Mouse (Mus musculus) lung, adult 2 months (tissue): ENCODE measurements around the gene Nanos1. TPM values are rescaled to one million over a fixed set of nuclear protein-coding genes. Genes with fewer than 3 reads are reported as not detected.

Experiments
- DNase-seq: peaks from one replicate; pipeline ENCODE4 v3.0.0; 2022
- H3K4me1 ChIP-seq: fragments of 200-500 bp; 2 replicates; pipeline ENCODE4 v1.6.1; 2011; ENCODE audit warnings: low read length; ENCODE audit not compliant: control insufficient read depth, insufficient read depth
- H3K4me3 ChIP-seq: fragments of 200-500 bp; replicated peaks from 2 replicates; pipeline ENCODE3; 2011; ENCODE audit warnings: low read depth, mild to moderate bottlenecking, control low read depth, low read length; ENCODE audit errors: extremely low read depth
- CTCF ChIP-seq: fragments of 200-500 bp; IDR thresholded peaks from 2 replicates; pipeline ENCODE4 v1.5.1; 2011; ENCODE audit warnings: mild to moderate bottlenecking, low read length, control low read depth; ENCODE audit not compliant: insufficient read depth
- POLR2A ChIP-seq: fragments of 200-500 bp; IDR thresholded peaks from 2 replicates; pipeline ENCODE4 v1.6.1; 2011; ENCODE audit warnings: low read depth, mild to moderate bottlenecking, control low read depth, low read length, borderline replicate concordance; ENCODE audit errors: extremely low read depth
- WGBS: fragments of 180-500 bp; shearing (Covaris S2); methylation state at CpG from one replicate; pipeline ENCODE4 v1.1.7; 2018; 5-methylcytosine and 5-hydroxymethylcytosine counted together
- polyA plus RNA-seq: library from polyadenylated mRNA; depleted of rRNA; stranded (reverse); fragments of >200 nt; gene quantifications from 2 replicates; pipeline ENCODE4 v1.2.3, GENCODE M21; 2012; rRNA removed

Nanos1 gene
- polyA plus RNA-seq, 1 experiment, result 0.41 TPM

DNA sequence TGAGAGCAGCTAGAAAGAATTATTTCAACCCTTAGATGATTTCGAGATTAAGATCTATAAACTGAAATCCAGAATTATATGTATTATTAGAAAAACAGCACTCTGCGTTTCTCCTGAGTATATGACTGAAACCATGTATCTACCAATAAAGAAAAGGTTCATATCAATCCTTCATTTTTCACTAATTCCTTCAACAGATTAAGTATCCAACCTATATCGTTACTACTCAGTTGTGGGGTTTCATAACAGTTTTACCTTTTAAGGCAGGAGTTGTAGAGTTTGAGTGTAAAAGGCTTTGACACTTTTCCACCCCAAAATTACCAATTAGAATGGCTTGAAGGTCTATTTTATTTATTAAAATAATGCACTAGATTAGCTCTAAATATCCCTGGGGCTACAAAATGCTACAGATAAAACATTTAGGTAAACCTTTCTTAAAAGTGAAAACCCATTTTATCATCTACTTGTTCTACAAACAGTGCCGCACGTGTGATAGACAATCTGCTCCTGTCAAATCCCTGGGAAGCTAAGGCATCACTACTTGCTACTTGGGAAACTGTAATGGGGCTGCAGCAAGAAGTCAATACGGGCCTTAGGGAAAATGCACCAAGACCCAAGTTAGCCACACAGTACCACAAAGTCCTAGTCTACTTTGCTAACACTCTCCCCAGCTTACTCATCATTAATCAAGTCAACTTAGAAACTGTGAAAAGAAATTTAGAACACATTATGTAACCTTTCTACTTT is 32.6 kb downstream of the Nanos1 start:
- DNase-seq, result no peak

DNA sequence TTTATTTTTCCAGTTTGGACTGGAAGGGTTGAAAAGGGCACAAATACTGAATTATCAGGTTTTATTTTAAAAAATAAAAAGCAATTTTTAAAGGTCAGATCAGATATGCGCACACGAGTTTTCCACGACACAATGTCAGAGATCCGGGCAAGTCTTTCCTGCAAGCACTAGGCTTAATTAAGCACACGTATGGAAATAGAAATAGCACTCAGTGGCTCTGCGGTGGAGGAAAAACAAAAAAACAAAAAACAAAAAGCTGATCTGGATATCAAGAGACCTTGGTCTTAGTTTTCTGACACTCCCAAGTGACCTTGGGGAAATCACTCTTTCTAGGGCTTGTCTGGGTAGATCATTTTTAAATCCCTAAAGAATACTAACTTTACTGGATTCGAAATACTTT is 33.7 kb downstream of the Nanos1 start:
- Histone ChIP-seq H3K4me1 (peaks cover 14% of the 10 kb centered on the region), H3K4me3 (peak overlapping the region; percentile 99)
- DNase-seq, result no peak
- 1% methylated on average over 7 of the region's 7 CpGs for WGBS
- TF ChIP-seq CTCF (no peak), POLR2A (no peak)

More for the DNA sequence above, 32.6 kb downstream of the Nanos1 start:
- no peak for TF ChIP-seq CTCF
- no peak for TF ChIP-seq POLR2A
- no peak overlapping the region for H3K4me3 ChIP-seq
- peaks cover 17% of the 10 kb centered on the region for H3K4me1 ChIP-seq
- 27% methylated on average over 6 of the region's 6 CpGs for WGBS

DNA sequence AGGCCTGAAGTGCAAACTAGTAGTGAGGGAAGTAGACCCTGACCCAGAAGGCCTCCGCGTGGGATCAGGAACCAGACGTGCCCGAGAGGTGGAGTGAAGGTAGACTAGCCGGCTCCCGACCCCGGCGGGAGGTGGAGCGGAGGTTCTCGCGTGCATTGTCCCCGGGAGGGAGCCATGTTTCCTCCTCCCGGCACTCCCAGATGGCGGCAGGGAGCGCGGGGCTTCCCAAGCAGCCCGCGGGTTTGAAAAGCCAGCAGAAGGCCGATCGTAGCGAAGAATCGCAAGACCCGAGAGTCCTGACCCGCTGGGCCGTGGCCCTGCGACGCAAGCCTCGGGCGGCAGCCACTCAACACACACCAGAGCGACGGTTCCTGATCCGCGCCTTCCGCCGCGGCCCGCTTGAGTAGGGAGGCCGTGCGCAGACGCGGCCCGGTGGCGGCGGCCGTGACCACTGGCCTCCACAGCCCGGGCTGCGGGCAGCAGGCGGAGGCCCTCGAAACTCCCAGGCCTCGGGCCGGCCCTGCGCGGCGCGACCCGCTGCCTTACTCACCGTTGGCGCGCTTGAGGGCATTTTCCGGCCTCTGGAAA is 34.2 kb downstream of the Nanos1 start:
- Histone ChIP-seq H3K4me1 (peaks cover 14% of the 10 kb centered on the region), H3K4me3 (peak overlapping the region; percentile 99)
- under 1% methylated on average over 60 of the region's 60 CpGs for WGBS
- peak; percentile 68 for DNase-seq
- TF ChIP-seq CTCF, result no peak
- TF ChIP-seq POLR2A, result 0 out of 2 replicates have a peak, but pooled peaks have one; percentile 5

DNA sequence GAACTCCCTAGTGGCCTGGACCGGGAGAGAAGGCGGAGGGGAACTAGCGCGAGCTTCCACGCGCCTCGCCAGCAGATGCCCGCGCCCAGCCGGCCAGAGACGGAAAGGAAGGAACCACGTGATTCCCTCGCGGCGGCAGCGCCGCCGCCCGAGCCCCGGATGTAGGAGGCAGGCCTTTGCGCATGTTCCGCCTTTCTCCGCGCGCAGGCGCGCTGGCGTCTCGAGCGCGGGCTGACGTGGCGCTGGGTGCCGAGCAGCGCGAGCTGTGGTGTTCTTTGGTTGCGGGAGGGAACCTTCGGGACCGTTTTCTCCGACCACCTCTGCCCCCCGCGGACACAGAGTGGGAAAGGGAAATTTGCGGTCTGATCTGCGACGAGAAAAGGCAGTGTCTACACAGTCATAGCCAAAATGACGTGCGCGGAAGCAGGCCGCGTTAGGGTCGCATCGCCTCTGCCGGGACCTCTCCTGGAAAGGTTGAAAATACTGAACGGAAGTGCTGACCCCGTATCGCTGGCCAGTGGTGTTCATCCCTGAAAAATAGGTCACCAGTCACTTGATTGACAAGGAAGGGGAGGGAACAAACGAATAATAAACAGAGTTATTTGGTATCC is 34.9 kb downstream of the Nanos1 start, which contains the start of gene Eif3a:
Eif3a (minus strand) TSS at position 108 of the 611 bp plus-strand sequence.
- TF ChIP-seq POLR2A, result peak; percentile 95
- no peak for TF ChIP-seq CTCF
- under 1% methylated on average over 57 of the region's 57 CpGs for WGBS
- DNase-seq, result peak; percentile 92
- Histone ChIP-seq H3K4me3 (peak within 1 kb of the TSS; percentile 99), H3K4me1 (peaks cover 11% of the 10 kb centered on the region)

DNA sequence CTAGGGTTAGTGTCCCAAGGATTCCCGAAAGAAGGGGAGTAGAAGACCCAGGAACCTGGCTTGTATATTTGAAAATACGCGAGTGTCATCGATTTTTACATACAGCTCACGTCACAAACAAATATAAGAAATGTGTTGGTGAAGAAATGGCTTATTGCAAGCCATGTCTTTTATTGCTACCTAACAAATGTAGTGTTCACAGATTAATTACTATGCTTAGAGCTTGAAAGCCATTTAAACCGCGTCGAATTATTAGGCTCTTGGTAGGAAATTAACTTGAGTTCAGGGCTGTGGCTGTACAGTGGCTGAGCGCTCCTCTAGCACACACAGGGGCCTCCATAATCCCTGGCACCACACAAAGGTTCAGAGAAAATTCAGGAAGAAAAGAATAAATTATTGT is 35.4 kb downstream of the Nanos1 start:
- 14% methylated on average over 9 of the region's 9 CpGs for WGBS
- peak overlapping the region; percentile 99 for H3K4me3 ChIP-seq
- TF ChIP-seq CTCF (no peak), POLR2A (no peak)
- DNase-seq, result no peak
- peaks cover 8% of the 10 kb centered on the region for H3K4me1 ChIP-seq

DNA sequence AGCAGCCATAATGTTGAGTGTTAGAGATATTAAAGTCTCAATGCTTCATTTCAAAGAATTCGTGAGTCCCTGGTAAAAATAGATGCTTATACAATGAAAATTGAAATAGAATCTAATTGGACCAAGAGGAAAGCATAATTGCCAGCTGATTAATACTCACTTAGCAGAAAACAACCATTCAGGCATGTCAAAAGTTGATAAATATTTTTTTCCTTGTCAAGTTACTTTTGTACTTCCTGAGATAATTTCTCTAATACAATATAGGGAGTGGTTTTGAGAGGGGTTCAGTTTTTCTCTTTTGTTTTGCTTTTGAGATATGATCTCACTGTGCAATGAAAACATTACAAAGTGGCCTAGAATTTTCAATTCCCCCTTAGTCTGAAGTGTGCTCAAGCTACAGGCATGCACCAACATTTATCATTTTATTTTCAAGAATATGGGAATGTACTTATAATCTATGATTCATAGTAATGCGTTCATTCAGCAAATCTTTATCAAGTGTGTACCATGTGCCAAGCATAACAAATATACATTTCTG is 37.5 kb downstream of the Nanos1 start:
- WGBS, result 61% methylated on average over 2 of the region's 2 CpGs
- no peak overlapping the region for H3K4me3 ChIP-seq
- H3K4me1 ChIP-seq, result peaks cover 2% of the 10 kb centered on the region; the same call in 1 of the 2 replicates
- DNase-seq, result no peak
- TF ChIP-seq POLR2A (no peak), CTCF (no peak)

DNA sequence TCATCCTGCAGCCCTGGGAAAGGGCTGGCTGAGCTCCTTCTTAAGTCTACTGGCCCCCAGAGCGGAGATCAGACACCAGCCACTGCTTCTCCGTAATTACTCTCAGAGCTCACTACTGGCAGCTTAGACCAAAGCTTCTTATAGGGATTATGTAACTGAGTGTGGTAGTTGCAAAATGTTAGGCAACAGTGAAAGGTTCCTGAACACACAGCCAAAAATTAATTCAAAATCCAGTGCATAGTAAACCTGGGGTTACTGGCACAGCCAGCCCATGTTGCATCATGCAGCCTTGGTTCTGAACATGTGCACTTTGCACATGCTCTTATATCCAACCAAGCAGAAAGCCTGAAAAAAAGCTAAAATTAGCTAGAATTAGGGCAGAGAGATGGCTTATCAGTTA is 39.5 kb downstream of the Nanos1 start:
- DNase-seq, result no peak
- WGBS, result 62% methylated on average over 2 of the region's 2 CpGs
- Histone ChIP-seq H3K4me1 (no peaks in the 10 kb centered on the region), H3K4me3 (no peak overlapping the region)
- TF ChIP-seq CTCF, result no peak
- no peak for TF ChIP-seq POLR2A

DNA sequence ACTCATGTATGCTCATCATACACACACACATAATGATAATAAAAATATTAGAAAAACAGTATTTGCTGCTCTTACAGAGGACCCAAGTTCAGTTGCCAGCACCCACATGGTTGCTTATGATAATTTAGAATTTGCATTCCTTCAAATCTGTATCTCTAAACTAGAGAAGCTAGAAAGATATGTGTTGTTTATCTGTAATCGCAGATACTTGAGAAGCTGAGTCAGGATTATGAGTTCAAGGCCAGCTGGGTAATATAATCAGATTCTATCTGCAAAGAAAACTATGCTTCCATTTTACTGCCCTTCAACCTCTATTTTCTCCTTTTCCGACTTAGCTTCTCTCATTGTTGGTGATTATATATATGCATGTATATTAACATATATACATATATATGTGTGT is 41.6 kb downstream of the Nanos1 start:
- no peaks in the 10 kb centered on the region for H3K4me1 ChIP-seq
- 86% methylated on average over 2 of the region's 2 CpGs for WGBS
- no peak for DNase-seq
- TF ChIP-seq CTCF (no peak), POLR2A (no peak)
- H3K4me3 ChIP-seq, result no peak overlapping the region

DNA sequence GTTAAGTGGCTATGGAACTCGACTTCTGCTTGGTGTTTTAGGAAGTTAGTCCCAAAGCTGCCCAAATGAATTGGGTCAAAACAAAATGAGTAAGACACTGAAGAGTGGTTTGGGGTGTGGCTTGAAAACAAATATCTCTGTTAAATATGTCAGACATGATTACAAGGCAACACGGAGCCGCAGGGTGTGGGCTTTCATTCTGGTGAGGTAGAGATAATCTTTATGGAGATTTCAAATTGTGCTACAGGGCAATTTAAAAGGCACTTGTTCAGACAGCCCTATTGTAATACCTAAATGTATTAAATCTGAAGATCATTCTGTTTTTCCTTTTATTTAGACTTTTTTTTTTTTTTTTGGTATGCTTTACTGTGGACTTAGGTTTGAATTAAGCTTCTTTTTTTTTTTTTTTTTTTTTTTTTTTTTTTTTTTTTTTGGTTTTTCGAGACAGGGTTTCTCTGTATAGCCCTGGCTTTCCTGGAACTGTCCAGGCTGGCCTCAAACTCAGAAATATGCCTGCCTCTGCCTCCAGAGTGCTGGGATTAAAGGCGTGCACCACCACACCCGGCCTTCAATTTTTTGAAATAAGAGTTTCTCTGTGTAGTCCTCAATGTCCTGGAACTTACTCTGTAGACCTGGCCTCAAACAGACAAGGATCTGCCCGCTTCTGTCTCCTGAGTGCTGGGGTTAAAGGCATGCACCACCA is 44.2 kb downstream of the Nanos1 start:
- Histone ChIP-seq H3K4me3 (no peak overlapping the region), H3K4me1 (no peaks in the 10 kb centered on the region)
- TF ChIP-seq POLR2A (no peak), CTCF (no peak)
- no peak for DNase-seq
- WGBS, result 66% methylated on average over 7 of the region's 7 CpGs

DNA sequence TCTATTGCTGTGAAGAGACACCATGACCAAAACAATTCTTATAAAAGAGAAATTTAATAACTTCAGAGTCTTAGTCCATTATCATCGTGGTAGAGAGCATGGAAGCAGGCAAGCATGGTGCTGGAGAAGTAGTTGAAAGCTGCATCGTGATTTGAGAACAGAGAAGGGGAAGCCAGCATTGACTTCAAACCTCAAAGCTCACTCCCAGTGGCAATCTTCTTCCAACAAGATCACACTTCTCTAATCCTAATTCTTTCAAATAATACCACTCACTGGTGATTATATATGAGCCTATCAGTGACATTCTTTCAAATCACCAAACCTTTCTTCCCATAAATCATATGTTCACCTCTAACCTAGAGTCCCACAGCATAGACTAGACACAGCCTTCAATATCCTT is 49.1 kb downstream of the Nanos1 start:
- WGBS, result 46% methylated on average over 2 of the region's 2 CpGs

More for the DNA sequence above, 49.1 kb downstream of the Nanos1 start:
- no peak for TF ChIP-seq POLR2A
- no peak for TF ChIP-seq CTCF
- Histone ChIP-seq H3K4me1 (no peaks in the 10 kb centered on the region), H3K4me3 (no peak overlapping the region)
- no peak for DNase-seq

Other genes starting within 250 kb of the Nanos1 start
- gene Cacul1, start 175.0 kb upstream of the Nanos1 start, polyA plus RNA-seq, result 9.6 and 15.2 TPM in 2 replicates
- 20.9 and 34.9 TPM in 2 replicates for gene Eif3a, start 34.7 kb downstream of the Nanos1 start, polyA plus RNA-seq
- gene Fam45a, start 55.6 kb downstream of the Nanos1 start, polyA plus RNA-seq, result 9.2 and 12.5 TPM in 2 replicates
- 1.2 and 2.6 TPM in 2 replicates for gene Sfxn4, start 105.5 kb downstream of the Nanos1 start, polyA plus RNA-seq
- gene Prdx3, start 118.6 kb downstream of the Nanos1 start, polyA plus RNA-seq, result 57.1 and 83.3 TPM in 2 replicates
- gene Grk5, start 133.8 kb downstream of the Nanos1 start, polyA plus RNA-seq, result 7.4 and 10.8 TPM in 2 replicates